Mouse (Mus musculus) effector memory CD4-positive, alpha-beta T cell, adult 7 months (primary cell): ENCODE data around the gene Pip4k2c. TPM values are rescaled to one million over a fixed set of nuclear protein-coding genes. Genes with fewer than 3 reads are reported as not detected.

Source experiments
- polyA plus RNA-seq: library from polyadenylated mRNA; unstranded; fragments of 100-300 nt; shearing (Covaris generic); gene quantifications from one replicate; pipeline ENCODE4 v1.2.1, GENCODE M21; 2017

Pip4k2c gene
- 26.3 TPM for polyA plus RNA-seq

GRCm38 (mm10) chr10:127211414-127211854, at the start of gene Pip4k2c:
TSS of gene Pip4k2c (minus strand) at chr10:127211585.

GRCm38 (mm10) chr10:127195328-127196129, 15.9 kb downstream of the Pip4k2c start, which contains the start of gene Dtx3:
TSS of gene Dtx3 (minus strand) at chr10:127195728.

GRCm38 (mm10) chr10:127189651-127190381, 21.6 kb downstream of the Pip4k2c start, which contains the start of gene Arhgef25:
TSS of gene Arhgef25 (minus strand) at chr10:127190083.

GRCm38 (mm10) chr10:127179871-127180694, 31.3 kb downstream of the Pip4k2c start, which contains the start of gene Slc26a10:
TSS of gene Slc26a10 (minus strand) at chr10:127180645.

GRCm38 (mm10) chr10:127164631-127165353, 46.6 kb downstream of the Pip4k2c start, which contains the start of gene B4galnt1:
TSS of gene B4galnt1 (plus strand) at chr10:127165225.

Other genes starting within 250 kb of the Pip4k2c start
- 38.2 TPM for gene Ctdsp2, start 232.9 kb downstream of the Pip4k2c start, polyA plus RNA-seq
- not detected for gene Avil, start 210.9 kb downstream of the Pip4k2c start, polyA plus RNA-seq
- 21.8 TPM for gene Tsfm, start 180.7 kb downstream of the Pip4k2c start, polyA plus RNA-seq
- gene Mettl1, start 170.2 kb downstream of the Pip4k2c start, polyA plus RNA-seq = 15.7 TPM
- gene Eef1akmt3, start 170.1 kb downstream of the Pip4k2c start, polyA plus RNA-seq = 0.60 TPM
- not detected for gene Cyp27b1, start 163.3 kb downstream of the Pip4k2c start, polyA plus RNA-seq
- gene March9, start 151.4 kb downstream of the Pip4k2c start, polyA plus RNA-seq = 1.4 TPM
- 188 TPM for gene Cdk4, start 148.1 kb downstream of the Pip4k2c start, polyA plus RNA-seq
- 142 TPM for gene Tspan31, start 141.3 kb downstream of the Pip4k2c start, polyA plus RNA-seq
- gene Agap2, start 136.3 kb downstream of the Pip4k2c start, polyA plus RNA-seq = 13.2 TPM
- 197 TPM for gene Os9, start 90.5 kb downstream of the Pip4k2c start, polyA plus RNA-seq
- gene B4galnt1, start 46.4 kb downstream of the Pip4k2c start, polyA plus RNA-seq = 801 TPM
- 11.3 TPM for gene Slc26a10, start 30.9 kb downstream of the Pip4k2c start, polyA plus RNA-seq
- gene Arhgef25, start 21.5 kb downstream of the Pip4k2c start, polyA plus RNA-seq = not detected
- gene Dtx3, start 15.9 kb downstream of the Pip4k2c start, polyA plus RNA-seq = 90.2 TPM
- gene Kif5a, start 51.8 kb upstream of the Pip4k2c start, polyA plus RNA-seq = 0.06 TPM
- 69.5 TPM for gene Dctn2, start 54.8 kb upstream of the Pip4k2c start, polyA plus RNA-seq
- gene Mbd6, start 77.4 kb upstream of the Pip4k2c start, polyA plus RNA-seq = 3.4 TPM
- gene Mars, start 100.2 kb upstream of the Pip4k2c start, polyA plus RNA-seq = 59.8 TPM
- gene Arhgap9, start 110.4 kb upstream of the Pip4k2c start, polyA plus RNA-seq = 174 TPM
- gene Gli1, start 130.4 kb upstream of the Pip4k2c start, polyA plus RNA-seq = not detected
- gene Inhbe, start 142.8 kb upstream of the Pip4k2c start, polyA plus RNA-seq = not detected
- gene Inhbc, start 158.8 kb upstream of the Pip4k2c start, polyA plus RNA-seq = not detected
- gene R3hdm2, start 168.7 kb upstream of the Pip4k2c start, polyA plus RNA-seq = 34.5 TPM